ENCODE assay signal across 8 mouse cellular contexts in genomic region chr11:117357916-117358639, GRCm38 (mm10).
A peak's percentile ranks its signal among the peaks of the same experiment; 100 is the strongest.
DNase-seq lines count a peak whose midpoint lies in the region; ATAC-seq lines count a peak whose summit lies in the region.

No protein-coding gene starts in this region.

- peak; percentile 78 for ATAC-seq in activated CD4-positive, CD25-positive, alpha-beta regulatory T cell, adult 4 months
- peak; percentile 90 for ATAC-seq in common myeloid progenitor, adult 5-6 weeks (replicated peaks; ENCODE audit: low read depth, poor library complexity, severe bottlenecking)
- peak; percentile 82 for ATAC-seq in inflammation-experienced regulatory T-cells, adult 6 months
- ATAC-seq in megakaryocyte-erythroid progenitor cell, adult 5-6 weeks (replicated peaks; ENCODE audit: low FRiP score, low TSS enrichment, poor library complexity, severe bottlenecking): peak; percentile 81

- DNase-seq in gastrocnemius, adult 8-10 months (ENCODE audit: low spot score in 2 of 2): peak; percentile 88 to 92
- peak; percentile 52 to 97 for DNase-seq in left cerebral cortex, adult 9 months (ENCODE audit: low spot score in 2 of 2)
- peak; percentile 82 for DNase-seq in right cerebral cortex, postnatal 25 days
- peak; percentile 87 to 91 for DNase-seq in urinary bladder, postnatal 36 days (ENCODE audit: low spot score in 2 of 2)

Comparison
In these comparisons a context has a peak if more than half of its experiments do, and no peak if none do; other contexts are left out.
1. Peak in every context shown above with its lines: DNase-seq and ATAC-seq.